Mouse (Mus musculus): Measurements from ENCODE around the gene Ubap2. TPM values are rescaled to one million over a fixed set of nuclear protein-coding genes. Genes with fewer than 3 reads are reported as not detected.

Ubap2 gene
- polyA plus RNA-seq, 1 experiment from 2014 or later, result 67.3 TPM

DNA sequence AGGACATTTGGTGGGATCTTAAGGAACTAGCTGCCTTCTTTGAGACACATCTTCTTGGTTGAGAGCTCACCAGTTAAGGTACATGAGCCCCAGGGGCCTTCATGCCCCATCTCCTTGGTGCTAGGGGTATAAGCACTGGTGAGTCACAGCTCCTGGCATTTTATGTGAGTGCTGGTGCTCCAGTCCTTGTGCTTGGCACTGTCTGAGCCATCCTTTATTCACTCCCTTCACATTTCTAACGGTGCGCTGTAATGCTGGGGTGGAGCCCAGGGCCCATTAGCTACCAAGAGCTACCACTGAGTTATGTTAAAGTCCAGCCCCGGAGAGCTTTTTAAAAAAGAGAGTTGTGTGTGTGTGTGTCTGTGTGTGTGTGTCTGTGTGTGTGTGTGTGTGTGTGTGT lies 121.8 kb downstream of the Ubap2 start:
- no peak overlapping the region for H3K27ac ChIP-seq (replicated peaks; ENCODE audit: low read depth, low read length)
- no peak overlapping the region for H3K9ac ChIP-seq (replicated peaks; ENCODE audit: low read length)
- no peaks in the 10 kb centered on the region for H3K27me3 ChIP-seq (ENCODE audit: control insufficient read depth, insufficient read depth, low read length)
- H3K9me3 ChIP-seq (replicated peaks; ENCODE audit: control insufficient read depth, low read length), result no peaks in the 10 kb centered on the region
- H3K36me3 ChIP-seq (replicated peaks; ENCODE audit: control insufficient read depth, insufficient read depth, low read depth, low read length), result no peaks in the 10 kb centered on the region
- H3K4me3 ChIP-seq (ENCODE audit: low read depth, low read length), result no peak overlapping the region
- 92% methylated on average over 3 of the region's 3 CpGs for WGBS
- ATAC-seq (replicated peaks; ENCODE audit: insufficient number of reproducible peaks, low FRiP score, low TSS enrichment, low read depth) (no peak), DNase-seq (ENCODE audit: low spot score) (no peak)
- no peaks in the 10 kb centered on the region for H3K4me1 ChIP-seq (ENCODE audit: control insufficient read depth, insufficient read depth, low read length)
- H3K4me2 ChIP-seq (ENCODE audit: low read depth, low read length), result no peak overlapping the region

DNA sequence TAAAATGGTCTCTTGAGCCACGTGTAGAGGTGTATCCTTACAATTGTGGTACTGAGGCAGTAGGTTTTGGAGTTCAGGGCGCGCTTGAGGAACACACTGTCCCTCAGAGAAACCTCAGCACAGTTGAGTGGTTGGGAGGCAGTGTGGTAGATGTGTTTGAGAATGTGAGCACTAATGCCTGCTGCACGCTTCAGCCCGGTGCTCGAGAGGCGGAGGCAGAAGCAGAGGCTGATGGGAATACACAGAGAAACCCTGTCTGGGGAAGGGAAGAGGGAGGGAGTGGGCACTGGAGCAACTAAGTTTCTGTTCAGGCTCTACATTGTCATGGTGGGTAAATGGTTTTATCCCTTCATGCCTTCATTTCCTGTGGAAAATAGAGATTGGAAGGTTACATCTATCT lies 123.8 kb downstream of the Ubap2 start:
- no peaks in the 10 kb centered on the region for H3K9me3 ChIP-seq (replicated peaks; ENCODE audit: control insufficient read depth, low read length)
- ATAC-seq (replicated peaks; ENCODE audit: insufficient number of reproducible peaks, low FRiP score, low TSS enrichment, low read depth) (no peak), DNase-seq (ENCODE audit: low spot score) (no peak)
- no peak overlapping the region for H3K27ac ChIP-seq (replicated peaks; ENCODE audit: low read depth, low read length)
- WGBS, result 90% methylated on average over 7 of the region's 7 CpGs
- no peak overlapping the region for H3K4me3 ChIP-seq (ENCODE audit: low read depth, low read length)
- no peak overlapping the region for H3K4me2 ChIP-seq (ENCODE audit: low read depth, low read length)
- H3K9ac ChIP-seq (replicated peaks; ENCODE audit: low read length), result no peak overlapping the region
- no peaks in the 10 kb centered on the region for H3K4me1 ChIP-seq (ENCODE audit: control insufficient read depth, insufficient read depth, low read length)
- H3K27me3 ChIP-seq (ENCODE audit: control insufficient read depth, insufficient read depth, low read length), result no peaks in the 10 kb centered on the region
- no peaks in the 10 kb centered on the region for H3K36me3 ChIP-seq (replicated peaks; ENCODE audit: control insufficient read depth, insufficient read depth, low read depth, low read length)

DNA sequence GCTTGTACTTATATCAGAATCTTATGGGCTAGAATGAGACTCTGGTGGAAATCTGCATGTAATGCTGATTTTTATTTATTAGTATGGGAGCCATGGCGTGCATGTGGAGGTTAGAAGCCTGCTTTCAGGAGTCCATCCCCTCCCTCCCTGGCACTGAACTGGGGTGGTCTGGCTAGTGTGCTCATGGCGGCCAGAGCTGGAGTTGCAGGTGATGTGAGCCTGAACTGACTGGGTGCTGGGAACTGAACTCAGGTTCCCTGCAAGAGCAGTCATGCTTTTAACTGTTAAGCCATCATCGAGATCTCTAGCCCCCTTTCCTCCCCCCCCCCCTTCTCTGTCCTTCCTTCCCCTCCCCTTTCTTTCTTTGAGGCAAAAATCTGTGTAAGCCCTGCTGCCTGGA lies 125.1 kb downstream of the Ubap2 start:
- H3K4me3 ChIP-seq (ENCODE audit: low read depth, low read length), result no peak overlapping the region
- H3K4me1 ChIP-seq (ENCODE audit: control insufficient read depth, insufficient read depth, low read length), result no peaks in the 10 kb centered on the region
- WGBS, result 79% methylated on average over 3 of the region's 3 CpGs
- H3K27me3 ChIP-seq (ENCODE audit: control insufficient read depth, insufficient read depth, low read length), result no peaks in the 10 kb centered on the region
- H3K27ac ChIP-seq (replicated peaks; ENCODE audit: low read depth, low read length), result no peak overlapping the region
- DNase-seq (ENCODE audit: low spot score) (no peak), ATAC-seq (replicated peaks; ENCODE audit: insufficient number of reproducible peaks, low FRiP score, low TSS enrichment, low read depth) (no peak)
- no peaks in the 10 kb centered on the region for H3K36me3 ChIP-seq (replicated peaks; ENCODE audit: control insufficient read depth, insufficient read depth, low read depth, low read length)
- no peak overlapping the region for H3K9ac ChIP-seq (replicated peaks; ENCODE audit: low read length)
- no peaks in the 10 kb centered on the region for H3K9me3 ChIP-seq (replicated peaks; ENCODE audit: control insufficient read depth, low read length)
- no peak overlapping the region for H3K4me2 ChIP-seq (ENCODE audit: low read depth, low read length)

Other genes with a start within 250 kb of the Ubap2 start
- gene Aqp7, start 227.0 kb downstream of the Ubap2 start, polyA plus RNA-seq (2014; fragmentation: Nextera tagmentation; extraction: Ambion mirVana), result not detected in 2 replicates
- gene Aqp3, start 177.0 kb downstream of the Ubap2 start, polyA plus RNA-seq (2014; fragmentation: Nextera tagmentation; extraction: Ambion mirVana), result 1.0 and 1.4 TPM in 2 replicates
- 18.6 and 20.7 TPM in 2 replicates for gene Nol6, start 150.7 kb downstream of the Ubap2 start, polyA plus RNA-seq (2014; fragmentation: Nextera tagmentation; extraction: Ambion mirVana)
- 109 and 110 TPM in 2 replicates for gene Ube2r2, start 139.4 kb downstream of the Ubap2 start, polyA plus RNA-seq (2014; fragmentation: Nextera tagmentation; extraction: Ambion mirVana)
- gene Dcaf12, start 39.7 kb upstream of the Ubap2 start, polyA plus RNA-seq (2014; fragmentation: Nextera tagmentation; extraction: Ambion mirVana), result 48.3 and 51.3 TPM in 2 replicates
- 69.2 and 80.3 TPM in 2 replicates for gene Ubap1, start 73.9 kb upstream of the Ubap2 start, polyA plus RNA-seq (2014; fragmentation: Nextera tagmentation; extraction: Ambion mirVana)
- 8.7 and 10.1 TPM in 2 replicates for gene Kif24, start 189.7 kb upstream of the Ubap2 start, polyA plus RNA-seq (2014; fragmentation: Nextera tagmentation; extraction: Ambion mirVana)
- gene Nudt2, start 190.0 kb upstream of the Ubap2 start, polyA plus RNA-seq (2014; fragmentation: Nextera tagmentation; extraction: Ambion mirVana), result 59.7 and 62.3 TPM in 2 replicates
- 9.7 and 11.4 TPM in 2 replicates for gene AI464131, start 227.9 kb upstream of the Ubap2 start, polyA plus RNA-seq (2014; fragmentation: Nextera tagmentation; extraction: Ambion mirVana)
- gene 1110017D15Rik, start 242.2 kb upstream of the Ubap2 start, polyA plus RNA-seq (2014; fragmentation: Nextera tagmentation; extraction: Ambion mirVana), result 6.3 and 6.4 TPM in 2 replicates